Mouse (Mus musculus): ENCODE data around the gene 4932414N04Rik. TPM values are rescaled to one million over a fixed set of nuclear protein-coding genes. Genes with fewer than 3 reads are reported as not detected.

The 4932414N04Rik gene
- not detected for polyA plus RNA-seq (2014; fragmentation: Illumina TruSeq; extraction: RNeasy Lipid Tissue Mini Kit (QIAGEN cat#74804); ENCODE audit: low read depth, low replicate concordance)

GRCm38 (mm10) chr2:68656186-68656585 is at the start of gene 4932414N04Rik:
Gene 4932414N04Rik, plus strand, starts transcription at chr2:68656486.

Other genes starting within 250 kb of the 4932414N04Rik start
- gene Stk39, start 184.2 kb upstream of the 4932414N04Rik start, polyA plus RNA-seq (2014; fragmentation: Illumina TruSeq; extraction: RNeasy Lipid Tissue Mini Kit (QIAGEN cat#74804); ENCODE audit: low read depth, low replicate concordance): 3.0 TPM
- not detected for gene 4933409G03Rik, start 74.1 kb upstream of the 4932414N04Rik start, polyA plus RNA-seq (2014; fragmentation: Illumina TruSeq; extraction: RNeasy Lipid Tissue Mini Kit (QIAGEN cat#74804); ENCODE audit: low read depth, low replicate concordance)
- 13.6 TPM for gene Cers6, start 205.0 kb downstream of the 4932414N04Rik start, polyA plus RNA-seq (2014; fragmentation: Illumina TruSeq; extraction: RNeasy Lipid Tissue Mini Kit (QIAGEN cat#74804); ENCODE audit: low read depth, low replicate concordance)